Mouse (Mus musculus) stomach, postnatal 0 days (tissue): ENCODE measurements at regions not wholly inside any gene's neighbourhood (a gene's known extent, or its start where the extent isn't known, plus 50 kb on each side); places are given as distances from the start of the nearest gene placed in this dataset.

Experiments used
- ATAC-seq: fragments of 200-750 bp; cut with Nextera tagmentation; 2 replicates; pipeline ENCODE4 v1.8.0; 2017; ENCODE audit not compliant: low FRiP score, low TSS enrichment
- DNase-seq: peaks from one replicate; pipeline ENCODE4 v3.0.0-alpha.2; 2016; ENCODE audit warnings: low spot score
- H3K27ac ChIP-seq: fragments of 300-500 bp; sonication (generic); replicated peaks from 2 replicates; pipeline ENCODE4 v1.5.1; 2014; ENCODE audit warnings: mild to moderate bottlenecking, control low read depth
- H3K27me3 ChIP-seq: fragments of 300-500 bp; sonication (generic); 2 replicates; pipeline ENCODE4 v1.6.1; 2014; ENCODE audit warnings: low read length; ENCODE audit not compliant: control insufficient read depth, insufficient read depth
- H3K36me3 ChIP-seq: fragments of 300-500 bp; sonication (generic); 2 replicates; pipeline ENCODE4 v1.6.1; 2014; ENCODE audit warnings: low read length, mixed read lengths; ENCODE audit not compliant: control insufficient read depth, insufficient read depth
- H3K4me1 ChIP-seq: fragments of 300-500 bp; sonication (generic); replicated peaks from 2 replicates; pipeline ENCODE4 v1.6.1; 2014; ENCODE audit warnings: antibody characterized with exemption; ENCODE audit not compliant: control insufficient read depth, insufficient read depth
- H3K4me2 ChIP-seq: fragments of 300-500 bp; sonication (generic); replicated peaks from 2 replicates; pipeline ENCODE4 v1.6.1; 2014; ENCODE audit warnings: low read depth, mild to moderate bottlenecking, control low read depth, moderate library complexity
- H3K4me3 ChIP-seq: fragments of 300-500 bp; sonication (generic); 2 replicates; pipeline ENCODE4 v1.5.1; 2014; ENCODE audit warnings: low read depth, low read length, control low read depth
- H3K9ac ChIP-seq: fragments of 300-500 bp; sonication (generic); 2 replicates; pipeline ENCODE4 v1.6.1; 2014; ENCODE audit warnings: mild to moderate bottlenecking, low read length, control low read depth, mixed read lengths
- H3K9me3 ChIP-seq: fragments of 300-500 bp; sonication (generic); 2 replicates; pipeline ENCODE4 v1.6.1; 2016; ENCODE audit warnings: low read length; ENCODE audit not compliant: control insufficient read depth
- CTCF ChIP-seq: IDR thresholded peaks from 2 replicates; pipeline ENCODE4 v1.5.1; 2016; ENCODE audit warnings: antibody characterized with exemption, low read depth, mild to moderate bottlenecking, moderate library complexity
- EP300 ChIP-seq: optimal IDR thresholded peaks from 2 replicates; pipeline ENCODE3; 2016; ENCODE audit warnings: antibody characterized with exemption
- WGBS: fragments of 180-500 bp; shearing (Covaris S2); extraction: QIAGEN DNeasy Blood & Tissue Kit; methylation state at CpG from one replicate; pipeline ENCODE4 v1.1.7; 2014; 5-methylcytosine and 5-hydroxymethylcytosine counted together

DNA sequence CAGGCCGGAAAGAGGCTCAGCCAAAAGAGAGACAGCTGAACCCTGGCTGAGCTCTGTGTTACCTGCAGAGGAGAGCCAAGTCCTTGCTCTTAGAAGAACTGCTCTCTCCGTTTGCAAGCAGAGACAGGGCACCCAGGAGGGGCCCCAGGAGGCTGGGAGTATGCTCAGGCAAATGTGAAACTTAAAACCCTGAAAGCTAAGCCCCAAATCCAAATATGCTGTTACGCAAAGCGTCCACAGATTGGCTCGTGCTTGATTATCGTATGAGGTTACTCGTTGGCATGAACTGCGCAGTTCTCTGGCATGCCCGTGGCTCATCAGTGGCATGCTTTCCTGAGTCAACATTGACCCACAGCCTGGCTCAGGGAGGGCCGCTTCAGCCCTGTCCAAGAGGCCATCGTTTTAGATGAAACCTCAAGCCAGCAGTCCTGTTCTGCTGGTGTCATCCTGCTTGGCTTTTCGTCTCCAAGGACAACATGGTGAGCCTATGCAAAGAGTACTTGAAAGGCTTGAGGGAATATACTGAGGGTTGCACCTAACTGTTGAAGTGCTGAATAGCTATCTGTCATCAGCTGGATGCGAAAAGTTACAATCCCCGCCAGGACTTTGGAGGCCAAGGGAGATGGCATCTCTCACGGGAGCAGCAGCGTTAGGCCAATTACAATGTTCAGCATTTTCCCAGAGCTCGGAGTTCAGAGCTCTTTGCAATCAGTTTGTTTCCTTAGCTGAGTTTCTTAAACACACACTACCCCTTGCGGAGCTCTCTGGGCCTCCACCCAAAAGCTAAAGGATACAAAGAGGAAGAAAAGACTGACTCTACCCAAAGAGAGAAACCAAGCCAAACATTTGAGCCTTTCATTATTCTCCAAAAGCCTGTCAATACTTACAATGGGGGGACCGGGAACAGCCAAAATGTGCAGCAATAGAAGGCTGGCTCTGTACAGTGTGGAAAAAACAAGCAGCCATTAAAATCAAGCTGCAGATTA lies 120.8 kb upstream of the Smim15 start:
- Histone ChIP-seq H3K4me1 (peaks cover 6% of the 10 kb centered on the region; the same call in 1 of the 2 replicates), H3K4me3 (no peak overlapping the region), H3K9ac (no peak overlapping the region), H3K27me3 (no peaks in the 10 kb centered on the region), H3K9me3 (no peaks in the 10 kb centered on the region), H3K36me3 (no peaks in the 10 kb centered on the region), H3K27ac (peak overlapping the region; percentile 76), H3K4me2 (no peak overlapping the region)
- ATAC-seq (peak; percentile 45; the same call in 1 of the 2 replicates), DNase-seq (peak; percentile 27)
- no peak for TF ChIP-seq EP300
- 0 out of 2 replicates have a peak, but pooled peaks have one; percentile 5 for TF ChIP-seq CTCF
- WGBS, result 27% methylated on average over 19 of the region's 19 CpGs

DNA sequence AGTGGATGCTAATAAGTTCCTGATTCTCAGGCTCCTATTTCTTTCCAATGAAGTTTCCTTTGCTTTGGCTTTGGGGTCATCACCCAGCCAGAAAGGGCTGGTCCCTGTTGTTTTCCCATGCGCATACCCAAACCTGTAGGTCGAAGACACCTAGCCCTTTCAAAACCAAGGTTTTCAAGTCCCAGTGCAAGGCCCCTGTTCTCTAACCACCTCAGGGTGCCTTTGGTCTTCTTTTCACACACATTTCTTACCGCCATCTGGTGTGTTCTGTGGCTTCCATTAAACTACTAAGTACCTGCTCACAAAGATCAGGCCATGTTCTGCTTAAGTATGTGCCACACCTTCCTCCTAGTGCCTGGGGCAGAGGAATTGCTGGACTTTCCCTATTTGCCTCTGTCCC lies 124.8 kb upstream of the Smim15 start:
- ATAC-seq, result no peak
- TF ChIP-seq CTCF, result no peak
- no peak for TF ChIP-seq EP300
- 85% methylated on average over 3 of the region's 3 CpGs for WGBS
- Histone ChIP-seq H3K27me3 (no peaks in the 10 kb centered on the region), H3K4me2 (no peak overlapping the region), H3K4me3 (no peak overlapping the region), H3K27ac (no peak overlapping the region), H3K36me3 (no peaks in the 10 kb centered on the region), H3K4me1 (peaks cover 6% of the 10 kb centered on the region; the same call in 1 of the 2 replicates), H3K9ac (no peak overlapping the region), H3K9me3 (no peaks in the 10 kb centered on the region)
- DNase-seq, result no peak

DNA sequence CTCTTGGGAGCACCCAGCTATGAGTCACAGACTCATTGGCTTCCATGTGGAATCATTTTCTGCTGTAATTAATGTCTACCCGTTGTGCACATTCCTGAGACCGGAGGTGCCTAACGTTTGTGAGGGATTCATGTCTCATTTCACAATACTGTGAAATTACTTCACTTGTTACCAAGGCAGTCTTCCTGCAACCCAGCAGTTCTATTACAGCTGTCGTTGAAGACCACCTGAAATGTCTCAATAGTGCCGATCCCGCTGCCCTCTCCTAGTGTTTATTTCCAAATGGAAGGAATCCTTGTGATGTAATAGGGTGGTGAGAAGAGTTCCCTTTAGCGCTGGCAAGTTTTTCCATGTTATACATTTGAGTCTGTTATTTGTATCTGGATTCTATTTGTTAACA lies 125.8 kb upstream of the Smim15 start:
- H3K27ac ChIP-seq, result no peak overlapping the region
- H3K4me1 ChIP-seq, result peaks cover 5% of the 10 kb centered on the region; the same call in 1 of the 2 replicates
- 73% methylated on average over 7 of the region's 7 CpGs for WGBS
- no peak overlapping the region for H3K9ac ChIP-seq
- ATAC-seq (no peak), DNase-seq (no peak)
- no peak overlapping the region for H3K4me2 ChIP-seq
- H3K36me3 ChIP-seq, result no peaks in the 10 kb centered on the region
- H3K9me3 ChIP-seq, result no peaks in the 10 kb centered on the region
- H3K4me3 ChIP-seq, result no peak overlapping the region
- H3K27me3 ChIP-seq, result no peaks in the 10 kb centered on the region
- TF ChIP-seq EP300 (no peak), CTCF (no peak)

DNA sequence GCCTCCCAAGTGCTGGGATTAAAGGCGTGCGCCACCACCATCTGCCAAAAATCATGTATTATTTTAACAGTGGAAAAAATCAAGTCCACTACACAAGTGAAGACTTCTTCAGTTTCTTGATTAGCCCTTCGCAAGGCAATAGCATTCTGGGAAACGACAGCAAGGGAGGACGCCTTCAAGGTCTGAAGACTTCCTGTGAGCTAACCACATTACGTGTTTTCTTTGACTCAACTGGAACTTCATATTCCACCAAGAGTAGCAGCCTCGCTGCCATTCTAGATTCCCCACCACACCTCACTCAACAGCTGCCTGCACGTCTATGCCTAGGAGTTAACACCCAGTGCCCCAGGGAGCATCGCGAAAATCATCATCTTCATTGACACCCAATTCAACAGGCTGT lies 126.2 kb upstream of the Smim15 start:
- TF ChIP-seq CTCF (no peak), EP300 (no peak)
- DNase-seq (no peak), ATAC-seq (no peak)
- no peak overlapping the region for H3K9ac ChIP-seq
- no peak overlapping the region for H3K4me3 ChIP-seq
- no peaks in the 10 kb centered on the region for H3K36me3 ChIP-seq
- no peak overlapping the region for H3K4me2 ChIP-seq
- 87% methylated on average over 10 of the region's 10 CpGs for WGBS
- H3K9me3 ChIP-seq, result no peaks in the 10 kb centered on the region
- peaks cover 3% of the 10 kb centered on the region; the same call in 1 of the 2 replicates for H3K4me1 ChIP-seq
- no peak overlapping the region for H3K27ac ChIP-seq
- no peaks in the 10 kb centered on the region for H3K27me3 ChIP-seq

DNA sequence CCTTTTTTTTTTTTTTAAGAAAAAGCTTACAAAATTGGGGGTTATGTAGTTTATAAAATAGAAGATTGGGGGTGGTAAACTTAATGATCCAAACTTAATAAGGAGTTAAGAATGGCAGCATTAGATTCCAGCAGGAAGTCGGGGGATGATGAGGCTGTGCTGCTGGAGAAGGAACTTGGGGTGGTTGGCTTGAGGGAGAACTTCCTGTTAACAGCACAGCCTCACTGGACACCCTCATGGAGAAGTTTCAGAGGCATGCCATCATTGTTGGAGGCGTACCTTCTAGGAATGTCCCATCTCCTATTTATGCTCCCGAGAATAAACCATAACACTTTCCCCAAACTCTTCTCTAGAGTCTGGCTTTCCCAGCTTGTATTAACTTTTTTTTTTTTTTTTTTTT lies 126.7 kb upstream of the Smim15 start:
- 94% methylated on average over 3 of the region's 3 CpGs for whole genome bisulfite sequencing

DNA sequence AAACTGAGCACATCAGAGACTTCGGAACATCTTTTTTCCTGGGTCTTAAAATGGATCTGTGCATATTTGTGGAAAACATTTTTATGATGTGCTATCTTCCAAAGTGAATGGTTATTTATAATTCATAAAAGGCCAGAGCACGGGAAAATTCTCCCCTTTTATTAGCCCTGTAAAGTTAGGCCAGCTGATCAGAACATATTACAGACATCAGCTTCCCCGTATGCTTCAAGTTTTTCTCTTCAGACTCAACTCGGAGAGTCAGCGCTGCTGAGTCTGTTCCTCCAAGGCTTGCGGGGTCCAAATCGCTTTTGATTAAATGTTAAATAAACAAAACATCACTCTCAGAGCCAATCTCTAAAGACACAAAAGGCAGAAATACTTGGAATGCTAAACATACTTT lies 134.1 kb upstream of the Smim15 start:
- ATAC-seq (no peak), DNase-seq (no peak)
- Histone ChIP-seq H3K9ac (no peak overlapping the region), H3K27me3 (no peaks in the 10 kb centered on the region), H3K4me2 (no peak overlapping the region), H3K36me3 (no peaks in the 10 kb centered on the region), H3K4me3 (no peak overlapping the region), H3K9me3 (no peaks in the 10 kb centered on the region), H3K4me1 (no peaks in the 10 kb centered on the region), H3K27ac (no peak overlapping the region)
- TF ChIP-seq EP300, result no peak
- 25% methylated on average over 7 of the region's 7 CpGs for WGBS

More for the DNA sequence above, 126.7 kb upstream of the Smim15 start:
- no peak for DNase-seq
- Histone ChIP-seq H3K27ac (no peak overlapping the region), H3K4me3 (no peak overlapping the region), H3K9ac (no peak overlapping the region), H3K9me3 (no peaks in the 10 kb centered on the region), H3K27me3 (no peaks in the 10 kb centered on the region), H3K4me2 (no peak overlapping the region), H3K4me1 (no peaks in the 10 kb centered on the region), H3K36me3 (no peaks in the 10 kb centered on the region)
- ATAC-seq, result no peak
- TF ChIP-seq CTCF (no peak), EP300 (no peak)
